Mouse (Mus musculus): Measurements from ENCODE around the gene Thbs3. TPM values are rescaled to one million over a fixed set of nuclear protein-coding genes. Genes with fewer than 3 reads are reported as not detected.

Thbs3 gene
- polyA plus RNA-seq, 1 experiment from 2014 or later, result 10.4 TPM

DNA sequence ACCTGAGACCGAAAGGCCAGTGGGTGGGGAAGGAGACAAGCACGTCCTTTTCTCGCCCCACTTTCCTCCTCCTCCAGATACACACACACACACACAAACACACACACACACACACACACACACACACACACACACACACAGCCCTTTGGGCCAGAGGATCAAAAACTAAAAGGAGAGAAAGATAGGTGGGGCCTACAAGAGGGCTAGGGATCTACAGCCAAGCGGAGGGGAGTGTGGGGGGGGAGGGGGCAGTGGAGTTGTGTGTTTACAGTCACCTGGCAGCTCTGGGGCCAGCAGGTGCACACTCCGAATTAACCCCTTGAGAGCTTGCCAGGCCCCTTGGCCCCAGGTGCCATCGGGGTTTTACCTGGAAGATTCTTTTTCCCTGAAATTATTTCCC lies 17.6 kb downstream of the Thbs3 start:
- DNase-seq (ENCODE audit: low spot score), result no peak
- H3K4me3 ChIP-seq (replicated peaks; ENCODE audit: low read depth, low read length), result no peak overlapping the region
- H3K36me3 ChIP-seq (ENCODE audit: insufficient read depth, low read length), result no peaks in the 10 kb centered on the region
- H3K4me2 ChIP-seq (ENCODE audit: low read length), result peak overlapping the region; percentile 69; the same call in 1 of the 2 replicates
- H3K9me3 ChIP-seq (replicated peaks; ENCODE audit: low read length), result no peaks in the 10 kb centered on the region
- peaks cover 13% of the 10 kb centered on the region; the same call in 1 of the 2 replicates for H3K4me1 ChIP-seq (replicated peaks; ENCODE audit: insufficient read depth, low read length)
- TF ChIP-seq CTCF (IDR thresholded peaks at IDR 0.05; ENCODE audit: low read depth), result no peak
- ATAC-seq (replicated peaks; ENCODE audit: low FRiP score, low read depth), result no peak
- WGBS, result 61% methylated on average over 6 of the region's 6 CpGs
- H3K9ac ChIP-seq (ENCODE audit: low read depth, low read length), result no peak overlapping the region
- peak overlapping the region; percentile 77; the same call in 1 of the 2 replicates for H3K27ac ChIP-seq
- H3K27me3 ChIP-seq (ENCODE audit: insufficient read depth, low read length), result no peaks in the 10 kb centered on the region

- no peaks in the 10 kb centered on the region for H3K36me3 ChIP-seq (ENCODE audit: insufficient read depth, low read length)
- DNase-seq (ENCODE audit: low spot score), result peak; percentile 11
- TF ChIP-seq CTCF (IDR thresholded peaks at IDR 0.05; ENCODE audit: low read depth), result peak; percentile 35; the same call in 1 of the 2 replicates
- 0 out of 2 replicates have a peak overlapping the region, but pooled peaks have one; percentile 31 for H3K9ac ChIP-seq (ENCODE audit: low read depth, low read length)
- no peaks in the 10 kb centered on the region for H3K27me3 ChIP-seq (ENCODE audit: insufficient read depth, low read length)
- H3K4me1 ChIP-seq (replicated peaks; ENCODE audit: insufficient read depth, low read length), result peaks cover 12% of the 10 kb centered on the region; the same call in 1 of the 2 replicates
- peak; percentile 44 for ATAC-seq (replicated peaks; ENCODE audit: low FRiP score, low read depth)
- H3K4me2 ChIP-seq (ENCODE audit: low read length), result no peak overlapping the region
- H3K27ac ChIP-seq, result peak overlapping the region; percentile 77
- no peak overlapping the region for H3K4me3 ChIP-seq (replicated peaks; ENCODE audit: low read depth, low read length)
- H3K9me3 ChIP-seq (replicated peaks; ENCODE audit: low read length), result no peaks in the 10 kb centered on the region
- WGBS, result 60% methylated on average over 14 of the region's 14 CpGs
Measured at GRCm38 (mm10) chr3:89233562-89234110, 18.7 kb downstream of the Thbs3 start.

DNA sequence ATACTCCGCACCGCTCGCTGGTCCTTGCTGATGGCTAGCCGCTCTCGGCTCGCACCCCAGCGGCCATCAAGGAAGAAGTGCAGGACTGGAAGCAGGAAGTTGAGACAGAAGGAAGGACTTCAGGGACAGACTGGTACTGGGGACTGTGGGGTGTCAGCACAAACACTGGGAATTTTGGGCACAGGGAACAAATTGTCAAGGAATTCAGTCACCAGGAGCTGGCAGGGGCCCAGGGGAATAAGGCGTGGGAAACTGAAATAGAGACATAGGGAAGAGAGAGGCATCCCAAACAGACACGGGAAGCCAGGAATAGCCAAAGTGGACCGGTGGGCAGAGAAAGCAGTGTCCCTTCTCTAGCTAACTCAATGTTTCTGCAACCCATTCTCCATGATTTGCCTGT lies 21.5 kb downstream of the Thbs3 start:
- no peak overlapping the region for H3K9ac ChIP-seq (ENCODE audit: low read depth, low read length)
- H3K27ac ChIP-seq, result no peak overlapping the region
- no peak overlapping the region for H3K4me3 ChIP-seq (replicated peaks; ENCODE audit: low read depth, low read length)
- WGBS, result 87% methylated on average over 10 of the region's 10 CpGs
- no peaks in the 10 kb centered on the region for H3K27me3 ChIP-seq (ENCODE audit: insufficient read depth, low read length)
- no peak overlapping the region for H3K4me2 ChIP-seq (ENCODE audit: low read length)
- DNase-seq (ENCODE audit: low spot score), result no peak
- no peaks in the 10 kb centered on the region for H3K36me3 ChIP-seq (ENCODE audit: insufficient read depth, low read length)
- no peak for TF ChIP-seq CTCF (IDR thresholded peaks at IDR 0.05; ENCODE audit: low read depth)
- H3K4me1 ChIP-seq (replicated peaks; ENCODE audit: insufficient read depth, low read length), result peaks cover 10% of the 10 kb centered on the region; the same call in 1 of the 2 replicates
- no peak for ATAC-seq (replicated peaks; ENCODE audit: low FRiP score, low read depth)
- no peaks in the 10 kb centered on the region for H3K9me3 ChIP-seq (replicated peaks; ENCODE audit: low read length)

- TF ChIP-seq CTCF (IDR thresholded peaks at IDR 0.05; ENCODE audit: low read depth), result no peak
- Histone ChIP-seq H3K9ac (ENCODE audit: low read depth, low read length) (no peak overlapping the region), H3K9me3 (replicated peaks; ENCODE audit: low read length) (no peaks in the 10 kb centered on the region), H3K27ac (no peak overlapping the region), H3K4me2 (ENCODE audit: low read length) (no peak overlapping the region), H3K36me3 (ENCODE audit: insufficient read depth, low read length) (no peaks in the 10 kb centered on the region), H3K4me1 (replicated peaks; ENCODE audit: insufficient read depth, low read length) (peaks cover 10% of the 10 kb centered on the region; the same call in 1 of the 2 replicates), H3K4me3 (replicated peaks; ENCODE audit: low read depth, low read length) (no peak overlapping the region), H3K27me3 (ENCODE audit: insufficient read depth, low read length) (no peaks in the 10 kb centered on the region)
- 90% methylated on average over 21 of the region's 21 CpGs for WGBS
- no peak for ATAC-seq (replicated peaks; ENCODE audit: low FRiP score, low read depth)
- DNase-seq (ENCODE audit: low spot score), result no peak
Measured at GRCm38 (mm10) chr3:89237682-89238081, 22.7 kb downstream of the Thbs3 start.

GRCm38 (mm10) chr3:89238494-89238893 lies 23.5 kb downstream of the Thbs3 start:
- 0 out of 2 replicates have a peak, but pooled peaks have one; percentile 25 for ATAC-seq (replicated peaks; ENCODE audit: low FRiP score, low read depth)
- no peak for DNase-seq (ENCODE audit: low spot score)
- H3K4me2 ChIP-seq (ENCODE audit: low read length), result peak overlapping the region; percentile 5; the same call in 1 of the 2 replicates
- no peak overlapping the region for H3K27ac ChIP-seq
- no peak for TF ChIP-seq CTCF (IDR thresholded peaks at IDR 0.05; ENCODE audit: low read depth)
- no peaks in the 10 kb centered on the region for H3K36me3 ChIP-seq (ENCODE audit: insufficient read depth, low read length)
- no peak overlapping the region for H3K9ac ChIP-seq (ENCODE audit: low read depth, low read length)
- H3K27me3 ChIP-seq (ENCODE audit: insufficient read depth, low read length), result no peaks in the 10 kb centered on the region
- H3K4me1 ChIP-seq (replicated peaks; ENCODE audit: insufficient read depth, low read length), result peaks cover 7% of the 10 kb centered on the region; the same call in 1 of the 2 replicates
- H3K4me3 ChIP-seq (replicated peaks; ENCODE audit: low read depth, low read length), result no peak overlapping the region
- no peaks in the 10 kb centered on the region for H3K9me3 ChIP-seq (replicated peaks; ENCODE audit: low read length)
- WGBS, result 43% methylated on average over 12 of the region's 12 CpGs

DNA sequence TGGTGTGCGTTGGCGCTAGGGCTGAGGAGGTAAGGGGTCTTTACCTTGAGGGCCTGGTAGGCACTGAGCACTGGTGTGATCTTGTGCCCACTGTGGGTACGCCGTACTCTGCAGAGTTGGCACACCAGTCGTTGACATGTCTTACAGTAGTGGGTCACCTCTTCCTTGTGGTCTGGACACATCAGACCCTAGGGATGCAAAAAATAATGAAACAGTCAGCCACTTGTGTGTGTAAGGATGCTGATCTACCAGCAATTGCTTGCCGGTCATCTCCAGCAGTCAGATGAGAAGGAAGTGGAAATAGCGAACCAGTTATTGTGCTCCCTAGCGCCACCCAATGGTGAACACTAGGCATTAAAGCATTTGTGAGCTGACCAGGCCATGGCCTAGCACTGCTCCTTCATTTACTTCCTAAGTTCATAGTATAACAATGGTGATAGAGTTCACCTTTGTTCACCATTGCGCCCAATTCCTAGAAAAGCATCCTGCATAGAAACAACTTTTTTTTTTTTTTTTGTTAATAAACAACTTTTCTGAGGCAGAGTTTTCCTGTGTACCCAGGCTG lies 27.4 kb downstream of the Thbs3 start:
- H3K4me1 ChIP-seq (replicated peaks; ENCODE audit: insufficient read depth, low read length), result peaks cover 21% of the 10 kb centered on the region
- no peak overlapping the region for H3K4me3 ChIP-seq (replicated peaks; ENCODE audit: low read depth, low read length)
- no peaks in the 10 kb centered on the region for H3K27me3 ChIP-seq (ENCODE audit: insufficient read depth, low read length)
- DNase-seq (ENCODE audit: low spot score), result peak; percentile 87
- ATAC-seq (replicated peaks; ENCODE audit: low FRiP score, low read depth), result no peak
- no peak overlapping the region for H3K27ac ChIP-seq
- TF ChIP-seq CTCF (IDR thresholded peaks at IDR 0.05; ENCODE audit: low read depth), result peak; percentile 85
- no peak overlapping the region for H3K4me2 ChIP-seq (ENCODE audit: low read length)
- H3K9me3 ChIP-seq (replicated peaks; ENCODE audit: low read length), result no peaks in the 10 kb centered on the region
- no peaks in the 10 kb centered on the region for H3K36me3 ChIP-seq (ENCODE audit: insufficient read depth, low read length)
- 73% methylated on average over 9 of the region's 9 CpGs for WGBS
- H3K9ac ChIP-seq (ENCODE audit: low read depth, low read length), result no peak overlapping the region

Data from kidney, postnatal 0 days (tissue).